Mouse (Mus musculus): Measurements from ENCODE around the gene Pdcd1.

GRCm38 (mm10) chr1:93988786-93989185 is 63.6 kb downstream of the Pdcd1 start:
- TF ChIP-seq CTCF (IDR thresholded peaks at IDR 0.05; ENCODE audit: extremely low read depth, insufficient read depth, low read length) (no peak), POLR2A (IDR thresholded peaks at IDR 0.05; ENCODE audit: extremely low read depth, insufficient read depth, low read length) (no peak)
